Mouse (Mus musculus) liver, postnatal 0 days (tissue): ENCODE data around the gene Slc23a2.

Experiments
- CTCF ChIP-seq: sonication (generic); IDR thresholded peaks from 2 replicates; pipeline ENCODE4 v1.5.1; 2016; ENCODE audit warnings: antibody characterized with exemption, low read depth
- EP300 ChIP-seq: IDR thresholded peaks from 2 replicates; pipeline ENCODE4 v1.6.1; 2016; ENCODE audit warnings: antibody characterized with exemption, low read depth, mild to moderate bottlenecking

DNA sequence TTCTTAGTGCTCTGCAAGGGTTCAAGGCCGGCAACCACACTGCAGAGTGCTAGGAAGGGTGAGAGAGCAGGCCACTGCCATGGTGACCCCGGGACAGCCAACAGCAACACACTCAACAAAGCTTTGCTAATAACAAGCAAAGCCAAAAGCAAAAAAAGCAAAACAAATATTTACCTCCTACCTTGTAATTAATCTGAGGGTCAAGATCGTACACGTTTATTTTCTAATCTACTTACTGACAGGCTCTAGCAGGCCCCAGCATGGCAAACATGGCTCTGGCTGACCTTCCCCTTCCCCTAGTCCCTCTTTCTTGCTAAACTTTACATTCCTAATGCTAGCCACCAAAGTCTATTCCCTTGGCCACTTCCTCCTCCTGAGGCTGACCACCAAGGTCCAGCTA lies 21.8 kb downstream of the Slc23a2 start:
- TF ChIP-seq CTCF (no peak), EP300 (no peak)
